Mouse (Mus musculus) intestine, embryonic 14.5 days (tissue): ENCODE measurements around the gene Cited2. TPM values are rescaled to one million over a fixed set of nuclear protein-coding genes. Genes with fewer than 3 reads are reported as not detected.

Experiments used
- ATAC-seq: fragments of 200-750 bp; cut with Nextera tagmentation; replicated peaks from 2 replicates; pipeline ENCODE4 v1.8.0; 2017; ENCODE audit warnings: low read depth, moderate number of reproducible peaks, moderate TSS enrichment, moderate library complexity; ENCODE audit not compliant: low FRiP score, low TSS enrichment
- DNase-seq: peaks from one replicate; pipeline ENCODE4 v3.0.0-alpha.2; 2018; ENCODE audit warnings: low spot score
- H3K27ac ChIP-seq: fragments of 300-500 bp; sonication (generic); 2 replicates; pipeline ENCODE4 v1.5.1; 2014; ENCODE audit warnings: low read depth, mild to moderate bottlenecking, control low read depth
- H3K27me3 ChIP-seq: fragments of 300-500 bp; sonication (generic); replicated peaks from 2 replicates; pipeline ENCODE4 v1.6.1; 2014; ENCODE audit warnings: low read length, control low read depth; ENCODE audit not compliant: control insufficient read depth, insufficient read depth
- H3K36me3 ChIP-seq: fragments of 300-500 bp; sonication (generic); 2 replicates; pipeline ENCODE4 v1.6.1; 2014; ENCODE audit warnings: low read length, control low read depth; ENCODE audit not compliant: control insufficient read depth, insufficient read depth
- H3K4me1 ChIP-seq: fragments of 300-500 bp; sonication (generic); replicated peaks from 2 replicates; pipeline ENCODE4 v1.6.1; 2014; ENCODE audit warnings: low read length, control low read depth, mixed read lengths; ENCODE audit not compliant: control insufficient read depth, insufficient read depth
- H3K4me2 ChIP-seq: fragments of 300-500 bp; sonication (generic); 2 replicates; pipeline ENCODE4 v1.6.1; 2014; ENCODE audit warnings: low read length
- H3K4me3 ChIP-seq: fragments of 300-500 bp; sonication (generic); 2 replicates; pipeline ENCODE4 v1.5.1; 2014; ENCODE audit warnings: low read depth, low read length, control low read depth, mixed read lengths
- H3K9ac ChIP-seq: fragments of 300-500 bp; sonication (generic); 2 replicates; pipeline ENCODE4 v1.6.1; 2014; ENCODE audit warnings: mild to moderate bottlenecking, low read length
- H3K9me3 ChIP-seq: fragments of 300-500 bp; sonication (generic); 2 replicates; pipeline ENCODE4 v1.6.1; 2016; ENCODE audit warnings: low read length, control low read depth; ENCODE audit not compliant: control insufficient read depth
- WGBS: fragments of 180-500 bp; shearing (Covaris S2); extraction: QIAGEN DNeasy Blood & Tissue Kit; methylation state at CpG from one replicate; pipeline ENCODE4 v1.1.7; 2014; 5-methylcytosine and 5-hydroxymethylcytosine counted together
- polyA plus RNA-seq: library from polyadenylated mRNA; unstranded; fragments of >200 nt; fragmentation: Nextera tagmentation; extraction: Ambion mirVana; gene quantifications from 2 replicates; pipeline ENCODE4 v1.2.1, GENCODE M21; 2014

The Cited2 gene
- polyA plus RNA-seq, 1 experiment from 2014 or later = 48.7 TPM

DNA sequence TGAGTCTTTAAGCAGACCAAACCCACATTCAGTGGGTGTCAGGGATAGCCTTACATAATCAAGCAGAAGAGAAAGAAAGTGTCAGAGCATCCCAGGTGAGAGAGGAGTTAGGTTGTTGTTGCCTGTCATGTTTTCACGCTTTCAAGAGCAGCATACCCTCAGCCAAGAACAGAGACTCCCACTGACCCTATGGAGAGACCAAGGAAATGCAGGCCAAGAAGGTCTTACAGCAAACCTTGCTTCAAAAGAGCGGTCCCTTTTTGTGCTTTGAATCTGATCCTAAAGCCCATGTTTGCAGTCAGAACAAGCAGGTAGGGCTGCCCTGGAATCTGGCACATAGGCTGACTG lies 3.3 kb downstream of the Cited2 start:
- no peak for ATAC-seq
- Histone ChIP-seq H3K9me3 (no peaks in the 10 kb centered on the region), H3K27ac (no peak overlapping the region), H3K27me3 (no peaks in the 10 kb centered on the region), H3K4me2 (peak overlapping the region; percentile 95), H3K9ac (no peak overlapping the region), H3K36me3 (peaks cover 9% of the 10 kb centered on the region; the same call in 1 of the 2 replicates), H3K4me1 (peaks cover 29% of the 10 kb centered on the region), H3K4me3 (0 out of 2 replicates have a peak overlapping the region, but pooled peaks have one; percentile 92)
- no peak for DNase-seq
- WGBS = 60% methylated on average over 2 of the region's 2 CpGs

DNA sequence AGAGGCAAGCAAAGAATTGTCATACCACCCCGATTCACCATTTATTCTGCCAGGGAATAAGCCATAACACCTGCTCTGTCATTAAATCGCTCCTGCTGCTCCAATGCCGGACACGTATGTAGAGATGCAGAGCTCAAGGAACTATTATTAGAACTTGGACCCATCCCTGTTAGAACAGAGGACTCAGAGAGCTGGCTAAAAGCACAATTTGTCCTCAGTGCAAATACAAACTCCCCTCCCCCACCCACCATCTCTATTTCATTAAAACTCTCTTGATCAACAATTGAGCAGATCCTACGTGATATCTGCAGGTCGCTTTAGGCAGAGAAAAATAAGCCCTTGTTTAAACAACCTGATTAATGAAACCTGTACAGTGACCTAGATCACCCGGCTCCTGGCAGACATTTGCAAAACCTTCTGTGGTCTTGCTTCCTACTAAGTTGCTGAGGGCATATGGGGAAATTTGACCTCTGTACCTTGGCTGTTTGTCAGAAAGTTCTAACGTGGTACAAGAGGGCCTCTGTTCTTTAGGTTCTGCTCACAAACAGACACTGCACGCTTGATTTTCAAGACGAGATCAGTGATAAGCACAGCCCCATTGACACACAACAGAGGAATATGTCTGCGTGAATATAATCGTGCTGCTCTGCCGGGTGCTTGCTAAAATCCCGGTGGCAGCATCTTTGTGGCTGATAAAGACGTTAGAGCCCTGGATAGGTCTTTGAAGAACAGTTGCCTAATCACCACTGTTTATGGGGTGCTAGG lies 4.3 kb downstream of the Cited2 start:
- Histone ChIP-seq H3K27ac (no peak overlapping the region; the same call in 1 of the 2 replicates), H3K4me2 (peak overlapping the region; percentile 95), H3K36me3 (peaks cover 9% of the 10 kb centered on the region; the same call in 1 of the 2 replicates), H3K9me3 (no peaks in the 10 kb centered on the region), H3K9ac (no peak overlapping the region), H3K4me3 (no peak overlapping the region), H3K27me3 (no peaks in the 10 kb centered on the region), H3K4me1 (peaks cover 29% of the 10 kb centered on the region)
- WGBS = 16% methylated on average over 15 of the region's 15 CpGs
- ATAC-seq = no peak
- peak; percentile 78 for DNase-seq

DNA sequence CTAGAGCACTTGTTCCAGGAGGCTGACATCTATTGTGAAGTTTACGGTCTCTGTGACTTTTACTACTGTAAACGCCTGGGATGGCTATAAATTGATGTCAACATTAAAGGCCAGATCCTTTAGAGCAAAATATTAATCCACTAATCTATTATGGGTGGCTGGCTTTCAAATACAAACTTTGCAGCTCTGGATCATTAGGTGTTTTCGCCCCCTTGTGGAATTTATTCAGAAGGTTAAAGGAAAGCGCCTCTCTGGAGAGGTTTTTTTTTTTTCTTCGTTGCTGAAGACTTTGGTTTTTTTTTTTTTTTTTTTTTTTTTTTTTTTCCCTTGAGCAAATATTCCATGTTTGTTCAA lies 4.9 kb downstream of the Cited2 start:
- ATAC-seq (no peak), DNase-seq (no peak)
- Histone ChIP-seq H3K36me3 (peaks cover 9% of the 10 kb centered on the region; the same call in 1 of the 2 replicates), H3K4me2 (no peak overlapping the region), H3K4me1 (peaks cover 29% of the 10 kb centered on the region), H3K9ac (no peak overlapping the region), H3K4me3 (no peak overlapping the region), H3K27me3 (no peaks in the 10 kb centered on the region), H3K9me3 (no peaks in the 10 kb centered on the region), H3K27ac (no peak overlapping the region)
- WGBS = 3% methylated on average over 5 of the region's 5 CpGs

DNA sequence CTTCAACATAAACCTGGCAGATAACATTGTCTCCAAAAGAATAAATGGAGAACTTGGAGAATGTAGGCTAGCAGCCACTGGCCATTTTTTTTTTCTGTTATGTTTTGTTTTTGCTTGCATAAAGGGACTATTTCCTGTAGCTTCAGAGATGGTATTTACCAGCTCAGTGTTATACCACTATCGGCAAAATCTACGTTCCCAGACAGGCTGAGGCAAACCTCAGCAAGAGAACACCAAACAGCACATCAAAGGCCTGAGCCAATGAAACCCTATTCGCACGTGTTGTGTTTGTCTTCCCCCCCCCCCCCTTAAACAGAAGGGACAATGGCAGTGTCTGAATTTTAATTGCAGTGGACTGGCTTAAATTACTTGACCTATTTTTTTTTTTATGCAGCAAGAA lies 5.7 kb downstream of the Cited2 start:
- no peaks in the 10 kb centered on the region for H3K27me3 ChIP-seq
- ATAC-seq (no peak), DNase-seq (no peak)
- peaks cover 29% of the 10 kb centered on the region for H3K4me1 ChIP-seq
- H3K4me2 ChIP-seq = no peak overlapping the region
- H3K9ac ChIP-seq = no peak overlapping the region
- H3K4me3 ChIP-seq = no peak overlapping the region
- H3K27ac ChIP-seq = no peak overlapping the region
- peaks cover 9% of the 10 kb centered on the region; the same call in 1 of the 2 replicates for H3K36me3 ChIP-seq
- WGBS = 19% methylated on average over 4 of the region's 4 CpGs
- no peaks in the 10 kb centered on the region for H3K9me3 ChIP-seq

DNA sequence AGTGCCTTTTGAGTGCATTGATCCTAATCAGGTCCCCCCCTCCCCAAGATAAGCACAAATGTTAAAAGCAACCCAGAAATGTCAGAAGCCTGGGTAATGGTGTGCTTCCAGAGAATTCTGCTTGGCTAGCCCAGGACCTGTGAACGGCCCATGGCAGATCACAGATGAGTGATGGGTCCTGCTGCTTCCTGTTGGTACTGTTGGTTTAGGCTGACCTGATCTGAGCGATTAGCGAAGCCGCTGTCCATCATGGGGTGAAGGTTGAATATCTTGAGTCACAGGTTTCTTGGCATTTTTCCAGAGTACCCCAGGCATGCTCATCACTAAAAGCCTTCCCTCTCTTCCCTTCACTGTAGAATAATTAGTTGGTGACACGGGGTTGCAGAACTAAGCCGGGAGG lies 6.5 kb downstream of the Cited2 start:
- H3K4me3 ChIP-seq = no peak overlapping the region
- H3K9ac ChIP-seq = no peak overlapping the region
- no peaks in the 10 kb centered on the region for H3K9me3 ChIP-seq
- peaks cover 29% of the 10 kb centered on the region for H3K4me1 ChIP-seq
- no peaks in the 10 kb centered on the region for H3K27me3 ChIP-seq
- DNase-seq = peak; percentile 34
- ATAC-seq = no peak
- WGBS = 48% methylated on average over 6 of the region's 6 CpGs
- peaks cover 9% of the 10 kb centered on the region; the same call in 1 of the 2 replicates for H3K36me3 ChIP-seq
- H3K4me2 ChIP-seq = no peak overlapping the region
- H3K27ac ChIP-seq = no peak overlapping the region

DNA sequence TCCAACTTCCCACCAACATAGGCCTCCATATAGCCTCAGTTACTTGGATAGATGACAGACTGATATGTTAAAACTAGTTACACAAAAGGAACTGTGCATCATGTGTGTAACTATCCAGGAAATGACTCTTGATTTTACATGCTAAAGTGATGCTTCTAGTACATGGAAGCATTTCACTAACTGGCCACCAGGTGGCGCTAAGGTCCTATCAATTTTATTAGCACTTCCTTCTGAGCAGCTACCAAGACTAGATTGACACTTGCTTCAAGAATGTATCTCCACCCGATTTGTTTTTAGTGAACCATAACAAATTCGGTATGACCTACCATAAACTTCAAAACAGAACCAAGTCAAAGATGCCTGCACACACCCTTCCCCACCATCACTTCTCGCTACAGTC lies 10.0 kb downstream of the Cited2 start:
- WGBS = 24% methylated on average over 4 of the region's 4 CpGs
- Histone ChIP-seq H3K9me3 (no peaks in the 10 kb centered on the region), H3K27ac (no peak overlapping the region), H3K27me3 (no peaks in the 10 kb centered on the region), H3K4me2 (no peak overlapping the region), H3K4me3 (no peak overlapping the region), H3K36me3 (no peaks in the 10 kb centered on the region), H3K9ac (no peak overlapping the region), H3K4me1 (0 out of 2 replicates have a peak, but pooled peaks cover 4% of the 10 kb centered on the region)
- ATAC-seq (0 out of 2 replicates have a peak, but pooled peaks have one; percentile 36), DNase-seq (peak; percentile 87)

DNA sequence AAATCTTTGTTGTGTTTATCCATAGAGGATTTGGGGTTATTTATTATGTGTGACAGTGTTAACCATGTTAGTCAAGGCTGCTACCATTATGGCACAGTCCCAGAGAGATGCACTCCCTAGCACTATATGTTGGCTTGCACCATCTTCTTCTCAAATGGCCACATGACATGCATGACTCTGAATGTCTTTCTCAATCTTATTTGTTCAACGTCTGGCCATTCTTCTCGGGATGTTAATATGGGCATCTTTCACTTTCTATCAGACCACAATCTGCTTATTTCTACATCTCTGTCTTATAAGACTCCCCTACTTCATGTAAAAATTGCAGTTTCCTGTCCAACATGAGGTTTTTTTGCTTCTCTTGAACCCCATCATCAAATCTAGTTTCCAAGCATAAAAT lies 19.6 kb downstream of the Cited2 start:
- H3K4me3 ChIP-seq = no peak overlapping the region
- no peak overlapping the region for H3K27ac ChIP-seq
- H3K4me1 ChIP-seq = no peaks in the 10 kb centered on the region
- H3K9me3 ChIP-seq = no peaks in the 10 kb centered on the region
- no peak overlapping the region for H3K4me2 ChIP-seq
- DNase-seq (no peak), ATAC-seq (no peak)
- no peaks in the 10 kb centered on the region for H3K36me3 ChIP-seq
- no peak overlapping the region for H3K9ac ChIP-seq
- H3K27me3 ChIP-seq = no peaks in the 10 kb centered on the region
- 92% methylated on average over 2 of the region's 2 CpGs for WGBS

DNA sequence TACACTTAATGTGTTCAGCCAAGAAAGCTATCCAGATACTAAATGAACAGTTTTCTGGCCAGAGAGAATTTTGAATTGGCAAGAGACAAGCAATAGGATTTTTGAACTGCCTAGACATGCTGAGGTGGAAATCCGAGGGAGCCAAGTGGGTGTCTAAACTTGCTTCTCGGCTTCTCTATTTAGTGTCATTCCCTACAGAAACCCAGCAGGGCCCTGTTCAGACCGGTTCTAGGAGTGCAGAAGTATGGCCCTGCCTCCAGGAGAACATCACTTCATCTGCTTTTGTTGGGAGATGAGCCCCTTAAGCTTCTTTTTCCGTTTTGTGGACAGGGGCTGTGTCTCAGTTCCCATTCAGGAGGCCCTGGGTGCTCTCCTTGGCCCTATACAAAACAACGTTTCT lies 29.5 kb downstream of the Cited2 start:
- Histone ChIP-seq H3K27ac (no peak overlapping the region), H3K9ac (no peak overlapping the region), H3K36me3 (no peaks in the 10 kb centered on the region), H3K4me2 (no peak overlapping the region), H3K4me3 (no peak overlapping the region), H3K4me1 (no peaks in the 10 kb centered on the region), H3K27me3 (no peaks in the 10 kb centered on the region), H3K9me3 (peaks cover 3% of the 10 kb centered on the region; the same call in 1 of the 2 replicates)
- no peak for DNase-seq
- 83% methylated on average over 5 of the region's 5 CpGs for WGBS
- no peak for ATAC-seq

DNA sequence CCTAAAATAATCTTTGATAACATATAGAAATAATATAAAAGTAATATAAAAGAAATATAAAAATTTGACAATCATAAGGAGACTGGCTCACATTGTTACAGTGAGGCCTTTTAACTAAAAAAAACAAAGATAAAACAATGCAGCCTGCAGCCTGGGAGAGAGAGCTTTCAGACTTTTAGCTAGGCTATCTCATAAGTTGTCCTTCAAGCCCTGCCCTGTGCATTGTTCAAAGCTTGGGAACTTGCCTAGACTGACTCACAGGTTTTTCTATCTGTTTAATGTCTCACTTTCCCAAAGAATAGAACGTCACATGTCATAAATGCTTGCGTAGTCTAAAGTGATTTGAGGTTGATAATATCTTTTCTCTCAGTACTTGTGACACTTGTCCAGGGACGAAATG lies 36.8 kb downstream of the Cited2 start:
- ATAC-seq = no peak
- 71% methylated on average over 3 of the region's 3 CpGs for WGBS

More for the DNA sequence above, 36.8 kb downstream of the Cited2 start:
- H3K27ac ChIP-seq = no peak overlapping the region
- peaks cover 3% of the 10 kb centered on the region; the same call in 1 of the 2 replicates for H3K9me3 ChIP-seq
- no peak overlapping the region for H3K4me2 ChIP-seq
- no peaks in the 10 kb centered on the region; the same call in 1 of the 2 replicates for H3K4me1 ChIP-seq
- H3K27me3 ChIP-seq = no peaks in the 10 kb centered on the region
- no peak for DNase-seq
- no peak overlapping the region for H3K9ac ChIP-seq
- H3K4me3 ChIP-seq = no peak overlapping the region
- no peaks in the 10 kb centered on the region for H3K36me3 ChIP-seq
